In genomic region chr5:130116857-130117256, GRCm38 (mm10) we compare ENCODE assay signal across 1 mouse cellular context.
TF ChIP-seq lines count a peak whose summit lies in the region.

No protein-coding gene starts in this region.

TF ChIP-seq in CH12.LX, 34 proteins besides CTCF, POLR2A, EP300 and RAD21 (continued from another document):
- TF ChIP-seq TBP (conservative IDR thresholded peaks at IDR 0.05; ENCODE audit: low read depth, low read length) (no peak), ETS1 (conservative IDR thresholded peaks at IDR 0.05; ENCODE audit: low read depth, low read length) (peak; percentile 16; the same call in 1 of the 2 replicates), IRF4 (IDR thresholded peaks at IDR 0.05; ENCODE audit: low read depth, low read length) (peak; percentile 30; the same call in 1 of the 2 replicates), MAFK (IDR thresholded peaks at IDR 0.05; ENCODE audit: insufficient replicate concordance, low read length) (peak; percentile 91), HCFC1 (IDR thresholded peaks at IDR 0.05; ENCODE audit: low read depth, low read length) (no peak), BHLHE40 (IDR thresholded peaks at IDR 0.05; ENCODE audit: low read depth, low read length) (peak; percentile 84), UBTF (IDR thresholded peaks at IDR 0.05; ENCODE audit: low read depth, low read length) (no peak), USF2 (conservative IDR thresholded peaks at IDR 0.05; ENCODE audit: low read depth, low read length) (no peak), MAX (IDR thresholded peaks at IDR 0.05; ENCODE audit: low read length) (no peak), RCOR1 (conservative IDR thresholded peaks at IDR 0.05; ENCODE audit: low read depth, low read length) (no peak), MXI1 (IDR thresholded peaks at IDR 0.05; ENCODE audit: low read depth, low read length) (peak; percentile 53; the same call in 1 of the 2 replicates), MEF2A (IDR thresholded peaks at IDR 0.05; ENCODE audit: borderline replicate concordance, low read depth, low read length) (no peak)
